Comparison of ENCODE assay signal across 16 mouse cellular contexts in the genomic region with DNA sequence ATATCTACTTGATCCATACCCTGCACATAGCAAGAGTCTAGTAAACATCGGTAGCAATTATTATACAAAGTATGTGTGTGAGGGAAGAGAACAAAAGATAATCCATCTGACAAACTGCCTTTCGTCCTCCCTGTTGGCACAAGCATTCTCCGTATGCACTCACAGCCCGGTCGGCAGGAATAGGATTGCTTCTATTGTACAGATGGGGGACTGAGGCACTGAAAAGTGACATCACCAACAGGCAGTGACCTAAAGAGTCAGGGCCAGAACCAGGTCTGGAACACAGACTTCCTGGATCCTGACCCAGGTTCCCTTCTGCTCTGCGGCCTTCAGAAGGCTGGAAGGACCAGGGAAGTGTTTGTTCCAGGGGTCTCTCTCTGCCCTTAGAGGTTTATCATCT.
"Had no signal": no experiment of that assay in that cellular context is flagged by ENCODE, and none has a peak within 500 bp of the region (broad histone marks: within the 10 kb centered on the region; RNA-seq: fewer than 3 reads in every experiment).

No protein-coding gene starts in this region.

- H3K4me1 ChIP-seq: neural tube, embryonic 13.5 days; neural tube, embryonic 15.5 days; stomach, embryonic 15.5 days had no signal

- DNase-seq: retina, postnatal 1 day; right cerebral cortex, adult 18-20 months; right cerebral cortex, postnatal 14 days; right cerebral cortex, postnatal 25 days; right cerebral cortex, postnatal 4 days; spleen, adult 18-20 months; thymus, adult 18-20 months; thymus, adult 2 months; thymus, postnatal 14 days; thymus, postnatal 25 days; thymus, postnatal 36 days; thymus, postnatal 4 days had no signal

- H3K9me3 ChIP-seq: neural tube, embryonic 13.5 days; neural tube, embryonic 15.5 days; stomach, embryonic 15.5 days had no signal

- H3K36me3 ChIP-seq: neural tube, embryonic 13.5 days; neural tube, embryonic 15.5 days; stomach, embryonic 15.5 days had no signal

- H3K4me3 ChIP-seq: neural tube, embryonic 13.5 days; neural tube, embryonic 15.5 days; stomach, embryonic 15.5 days had no signal

- H3K27ac ChIP-seq: neural tube, embryonic 13.5 days; neural tube, embryonic 15.5 days; stomach, embryonic 15.5 days; stomach, postnatal 0 days had no signal
